Mouse (Mus musculus): ENCODE results near the gene Ccnb1. TPM values are rescaled to one million over a fixed set of nuclear protein-coding genes. Genes with fewer than 3 reads are reported as not detected.

Gene Ccnb1
- polyA plus RNA-seq (2016; fragmentation: Nextera tagmentation; extraction: Ambion mirVana), result 278 and 279 TPM in 2 replicates

GRCm38 (mm10) chr13:100786414-100786867, at the start of gene Ccnb1:
Gene Ccnb1 (minus strand): TSS chr13:100786570.
- Histone ChIP-seq H3K4me3 (peak within 1 kb of the TSS; percentile 79), H3K27me3 (no peaks in the 10 kb centered on the region), H3K27ac (replicated peaks) (0 out of 2 replicates have a peak within 1 kb of the TSS, but pooled peaks have one; percentile 10), H3K9ac (replicated peaks) (peak within 1 kb of the TSS; percentile 78), H3K4me2 (replicated peaks) (peak within 1 kb of the TSS; percentile 95), H3K4me1 (peaks cover 21% of the 10 kb centered on the region), H3K9me3 (no peaks in the 10 kb centered on the region), H3K36me3 (peaks cover 17% of the 10 kb centered on the region)
- ATAC-seq (ENCODE audit: low FRiP score, low read depth), result peak; percentile 99
- under 1% methylated on average over 35 of the region's 35 CpGs for WGBS

- no peaks in the 10 kb centered on the region for H3K36me3 ChIP-seq
- no peak overlapping the region for H3K4me2 ChIP-seq (replicated peaks)
- no peaks in the 10 kb centered on the region; the same call in 1 of the 2 replicates for H3K27me3 ChIP-seq
- no peak overlapping the region for H3K9ac ChIP-seq (replicated peaks)
- H3K27ac ChIP-seq (replicated peaks), result no peak overlapping the region
- H3K4me1 ChIP-seq, result peaks cover 16% of the 10 kb centered on the region
- H3K4me3 ChIP-seq, result no peak overlapping the region
- H3K9me3 ChIP-seq, result no peaks in the 10 kb centered on the region
- no peak for ATAC-seq (ENCODE audit: low FRiP score, low read depth)
Measured at GRCm38 (mm10) chr13:100834777-100835176, 48.4 kb upstream of the Ccnb1 start.

GRCm38 (mm10) chr13:100833640-100834002, 47.3 kb upstream of the Ccnb1 start:
- WGBS, result 59% methylated on average over 6 of the region's 6 CpGs
- Histone ChIP-seq H3K36me3 (no peaks in the 10 kb centered on the region), H3K27me3 (no peaks in the 10 kb centered on the region; the same call in 1 of the 2 replicates), H3K9me3 (no peaks in the 10 kb centered on the region), H3K4me3 (peak overlapping the region; percentile 97), H3K9ac (replicated peaks) (no peak overlapping the region), H3K4me2 (replicated peaks) (0 out of 2 replicates have a peak overlapping the region, but pooled peaks have one; percentile 15), H3K4me1 (peaks cover 16% of the 10 kb centered on the region), H3K27ac (replicated peaks) (no peak overlapping the region)
- no peak for ATAC-seq (ENCODE audit: low FRiP score, low read depth)

- Histone ChIP-seq H3K36me3 (no peaks in the 10 kb centered on the region), H3K4me1 (peaks cover 16% of the 10 kb centered on the region), H3K9me3 (no peaks in the 10 kb centered on the region), H3K9ac (replicated peaks) (peak within 1 kb of the TSS; percentile 93), H3K27me3 (no peaks in the 10 kb centered on the region; the same call in 1 of the 2 replicates), H3K27ac (replicated peaks) (peak within 1 kb of the TSS; percentile 88), H3K4me2 (replicated peaks) (peak within 1 kb of the TSS; percentile 81), H3K4me3 (peak within 1 kb of the TSS; percentile 97)
- peak; percentile 98 for ATAC-seq (ENCODE audit: low FRiP score, low read depth)
- WGBS, result under 1% methylated on average over 89 of the region's 94 CpGs
Measured at GRCm38 (mm10) chr13:100832741-100833639, 46.6 kb upstream of the Ccnb1 start, which contains the start of gene Slc30a5. Gene Slc30a5 (minus strand): TSS chr13:100833427.

- ATAC-seq (ENCODE audit: low FRiP score, low read depth), result no peak
- peaks cover 16% of the 10 kb centered on the region for H3K4me1 ChIP-seq
- no peaks in the 10 kb centered on the region; the same call in 1 of the 2 replicates for H3K27me3 ChIP-seq
- 11% methylated on average over 8 of the region's 8 CpGs for WGBS
- peaks cover 8% of the 10 kb centered on the region; the same call in 1 of the 2 replicates for H3K36me3 ChIP-seq
- H3K9ac ChIP-seq (replicated peaks), result peak overlapping the region; percentile 93
- peak overlapping the region; percentile 97 for H3K4me3 ChIP-seq
- H3K4me2 ChIP-seq (replicated peaks), result peak overlapping the region; percentile 81
- no peaks in the 10 kb centered on the region for H3K9me3 ChIP-seq
- H3K27ac ChIP-seq (replicated peaks), result no peak overlapping the region
Measured at GRCm38 (mm10) chr13:100832188-100832587, 45.8 kb upstream of the Ccnb1 start.

- no peak overlapping the region; the same call in 1 of the 2 replicates for H3K9ac ChIP-seq (replicated peaks)
- H3K4me3 ChIP-seq, result no peak overlapping the region
- WGBS, result 89% methylated on average over 6 of the region's 6 CpGs
- no peaks in the 10 kb centered on the region for H3K9me3 ChIP-seq
- H3K27me3 ChIP-seq, result no peaks in the 10 kb centered on the region; the same call in 1 of the 2 replicates
- H3K4me2 ChIP-seq (replicated peaks), result no peak overlapping the region; the same call in 1 of the 2 replicates
- H3K27ac ChIP-seq (replicated peaks), result no peak overlapping the region
- peaks cover 15% of the 10 kb centered on the region for H3K36me3 ChIP-seq
- no peak for ATAC-seq (ENCODE audit: low FRiP score, low read depth)
- peaks cover 16% of the 10 kb centered on the region for H3K4me1 ChIP-seq
Measured at GRCm38 (mm10) chr13:100831123-100831522, 44.8 kb upstream of the Ccnb1 start.

- 92% methylated on average over 9 of the region's 9 CpGs for WGBS
- H3K27me3 ChIP-seq, result no peaks in the 10 kb centered on the region
Measured at GRCm38 (mm10) chr13:100825627-100826410, 39.4 kb upstream of the Ccnb1 start.

GRCm38 (mm10) chr13:100824916-100825315, 38.5 kb upstream of the Ccnb1 start:
- no peak overlapping the region for H3K4me3 ChIP-seq
- no peak overlapping the region for H3K27ac ChIP-seq (replicated peaks)
- no peaks in the 10 kb centered on the region for H3K9me3 ChIP-seq
- H3K36me3 ChIP-seq, result peaks cover 60% of the 10 kb centered on the region
- WGBS, result 95% methylated on average over 3 of the region's 3 CpGs
- no peaks in the 10 kb centered on the region for H3K27me3 ChIP-seq
- no peak overlapping the region for H3K4me2 ChIP-seq (replicated peaks)
- no peaks in the 10 kb centered on the region for H3K4me1 ChIP-seq
- ATAC-seq (ENCODE audit: low FRiP score, low read depth), result no peak
- H3K9ac ChIP-seq (replicated peaks), result no peak overlapping the region

More at GRCm38 (mm10) chr13:100825627-100826410, 39.4 kb upstream of the Ccnb1 start:
- Histone ChIP-seq H3K27ac (replicated peaks) (no peak overlapping the region), H3K9me3 (no peaks in the 10 kb centered on the region), H3K4me3 (no peak overlapping the region), H3K4me1 (no peaks in the 10 kb centered on the region), H3K9ac (replicated peaks) (no peak overlapping the region), H3K36me3 (peaks cover 52% of the 10 kb centered on the region), H3K4me2 (replicated peaks) (no peak overlapping the region)
- no peak for ATAC-seq (ENCODE audit: low FRiP score, low read depth)

GRCm38 (mm10) chr13:100824306-100824705, 37.9 kb upstream of the Ccnb1 start:
- no peak overlapping the region for H3K4me2 ChIP-seq (replicated peaks)
- H3K27ac ChIP-seq (replicated peaks), result no peak overlapping the region
- H3K36me3 ChIP-seq, result peaks cover 65% of the 10 kb centered on the region
- H3K27me3 ChIP-seq, result no peaks in the 10 kb centered on the region
- H3K9ac ChIP-seq (replicated peaks), result no peak overlapping the region
- H3K4me1 ChIP-seq, result no peaks in the 10 kb centered on the region
- no peak overlapping the region for H3K4me3 ChIP-seq
- no peak for ATAC-seq (ENCODE audit: low FRiP score, low read depth)
- H3K9me3 ChIP-seq, result no peaks in the 10 kb centered on the region
- 89% methylated on average over 6 of the region's 6 CpGs for WGBS

GRCm38 (mm10) chr13:100823863-100824262, 37.5 kb upstream of the Ccnb1 start:
- Histone ChIP-seq H3K9me3 (no peaks in the 10 kb centered on the region), H3K36me3 (peaks cover 68% of the 10 kb centered on the region), H3K4me1 (no peaks in the 10 kb centered on the region), H3K4me3 (no peak overlapping the region), H3K4me2 (replicated peaks) (no peak overlapping the region), H3K9ac (replicated peaks) (no peak overlapping the region), H3K27ac (replicated peaks) (no peak overlapping the region), H3K27me3 (no peaks in the 10 kb centered on the region)
- 94% methylated on average over 3 of the region's 3 CpGs for WGBS
- no peak for ATAC-seq (ENCODE audit: low FRiP score, low read depth)

- Histone ChIP-seq H3K4me3 (no peak overlapping the region), H3K9me3 (no peaks in the 10 kb centered on the region), H3K9ac (replicated peaks) (no peak overlapping the region), H3K36me3 (peaks cover 76% of the 10 kb centered on the region), H3K4me2 (replicated peaks) (no peak overlapping the region), H3K4me1 (no peaks in the 10 kb centered on the region), H3K27ac (replicated peaks) (no peak overlapping the region), H3K27me3 (no peaks in the 10 kb centered on the region)
- ATAC-seq (ENCODE audit: low FRiP score, low read depth), result no peak
- 93% methylated on average over 6 of the region's 6 CpGs for WGBS
Measured at GRCm38 (mm10) chr13:100814451-100814850, 28.1 kb upstream of the Ccnb1 start.

Measured in midbrain, embryonic 12.5 days (tissue).